Mouse (Mus musculus): ENCODE measurements around the gene D10Jhu81e.

DNA sequence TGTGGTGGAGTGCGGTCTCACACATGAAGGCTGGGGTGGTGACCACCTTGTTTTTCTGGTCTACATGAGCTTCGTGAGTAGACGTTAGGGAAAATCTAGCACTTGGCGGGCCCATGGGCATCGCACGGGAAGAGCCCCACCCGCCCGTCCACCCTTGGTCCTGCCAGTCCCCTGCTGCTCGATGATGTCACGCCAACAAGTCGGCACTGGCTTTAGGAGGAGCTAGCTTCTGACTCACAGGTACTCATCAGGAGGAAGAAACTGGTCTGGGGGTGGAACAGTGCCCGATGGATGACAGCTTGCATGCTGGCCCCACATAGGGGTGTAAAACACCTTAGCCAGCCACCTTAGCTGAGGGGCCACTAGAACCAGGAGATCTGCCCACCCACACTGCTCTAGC, 6.9 kb downstream of the D10Jhu81e start:
- no peak for TF ChIP-seq TAL1 (IDR thresholded peaks at IDR 0.05; ENCODE audit: low read length)
- TF ChIP-seq GATA1 (IDR thresholded peaks at IDR 0.05; ENCODE audit: low read length) = no peak
